Mouse (Mus musculus): ENCODE results near the gene Znfx1. TPM values are rescaled to one million over a fixed set of nuclear protein-coding genes. Genes with fewer than 3 reads are reported as not detected.

Znfx1 gene
- polyA plus RNA-seq (2015; fragmentation: Nextera tagmentation; extraction: Ambion mirVana) = 5.6 and 6.2 TPM in 2 replicates

DNA sequence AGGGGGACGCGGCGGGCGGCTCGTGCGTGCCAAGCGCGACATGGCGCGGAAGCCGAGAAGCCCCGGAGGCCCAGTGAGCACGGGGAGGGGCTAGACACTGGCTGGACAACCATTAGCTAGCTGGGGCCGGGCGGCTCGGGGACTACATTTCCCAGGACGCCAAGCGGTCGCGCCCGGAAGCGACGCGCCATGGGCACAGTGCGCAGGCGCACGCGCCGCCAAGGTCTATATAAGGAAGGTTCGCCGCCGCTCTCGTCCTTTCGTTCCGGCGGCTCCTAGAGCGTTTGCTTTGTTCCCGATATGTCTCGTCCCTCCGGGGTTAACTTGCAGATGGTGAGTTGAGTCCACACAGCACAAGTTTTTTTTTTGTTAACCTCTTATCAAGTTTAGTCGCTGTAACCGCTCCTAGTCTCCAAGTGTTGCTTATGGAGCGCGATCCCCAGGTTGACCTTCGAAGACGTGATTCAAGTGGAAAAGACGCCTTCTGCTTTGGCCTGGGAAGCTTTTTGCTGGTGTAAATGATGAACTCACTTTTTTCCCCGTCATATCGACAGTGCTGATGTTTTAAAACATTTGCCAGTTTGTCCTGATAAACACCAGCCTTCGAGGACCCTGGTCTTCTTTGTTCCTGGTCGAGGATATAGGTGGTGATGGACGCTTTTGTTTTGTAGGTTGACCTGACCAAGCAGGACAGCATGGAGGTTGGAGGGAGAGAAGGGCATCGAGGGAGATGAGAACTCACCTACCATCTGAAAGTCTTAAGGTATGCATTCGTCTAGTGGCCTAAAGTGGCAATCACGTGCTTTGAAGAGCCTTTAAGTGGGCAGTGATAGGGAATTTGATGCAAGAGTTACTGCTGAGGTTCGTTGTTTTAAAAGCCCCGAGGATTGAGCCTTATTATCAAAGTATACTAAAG lies at the start of gene Znfx1:
Gene Znfx1, minus strand, starts transcription at position 51 of the 916 bp plus-strand sequence.
- peak within 1 kb of the TSS; percentile 84 for H3K4me3 ChIP-seq
- H3K9me3 ChIP-seq (replicated peaks) = no peaks in the 10 kb centered on the region
- WGBS = under 1% methylated on average over 56 of the region's 57 CpGs
- peak within 1 kb of the TSS; percentile 89 for H3K9ac ChIP-seq
- peak within 1 kb of the TSS; percentile 79 for H3K4me2 ChIP-seq
- H3K4me1 ChIP-seq = peaks cover 42% of the 10 kb centered on the region
- peak within 1 kb of the TSS; percentile 88 for H3K27ac ChIP-seq
- H3K27me3 ChIP-seq = no peaks in the 10 kb centered on the region
- H3K36me3 ChIP-seq (ENCODE audit: poor library complexity, severe bottlenecking) = peaks cover 37% of the 10 kb centered on the region
- peak; percentile 94 for ATAC-seq

GRCm38 (mm10) chr2:167112259-167112658 lies 49.4 kb upstream of the Znfx1 start:
- peak; percentile 69 for ATAC-seq
- Histone ChIP-seq H3K4me1 (peaks cover 10% of the 10 kb centered on the region), H3K27me3 (no peaks in the 10 kb centered on the region), H3K4me2 (peak overlapping the region; percentile 3; the same call in 1 of the 2 replicates), H3K4me3 (no peak overlapping the region), H3K27ac (no peak overlapping the region), H3K9me3 (replicated peaks) (no peaks in the 10 kb centered on the region), H3K9ac (peak overlapping the region; percentile 26; the same call in 1 of the 2 replicates), H3K36me3 (ENCODE audit: poor library complexity, severe bottlenecking) (no peaks in the 10 kb centered on the region)
- WGBS = 15% methylated on average over 7 of the region's 7 CpGs

DNA sequence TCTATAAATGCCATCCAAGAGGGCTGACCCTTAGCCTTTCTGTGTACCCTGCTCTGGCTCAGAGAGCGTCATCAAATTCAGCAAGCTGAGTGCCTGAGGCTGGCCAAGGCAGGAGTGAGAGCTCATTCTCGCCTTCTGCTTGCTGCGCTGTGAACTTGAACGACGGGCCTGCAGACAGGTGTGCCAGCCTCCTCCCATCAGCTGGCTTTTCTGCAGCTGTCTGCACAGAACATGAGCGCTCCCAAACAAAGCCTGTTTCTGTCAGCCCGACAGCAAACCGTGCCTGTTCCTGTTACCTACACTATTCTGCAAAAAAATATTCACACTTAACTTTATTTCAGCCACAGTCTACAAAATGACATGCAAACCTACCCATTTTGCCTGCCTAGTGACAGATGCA lies 46.7 kb upstream of the Znfx1 start:
- ATAC-seq = no peak
- H3K4me2 ChIP-seq = no peak overlapping the region
- no peak overlapping the region for H3K9ac ChIP-seq
- H3K27me3 ChIP-seq = no peaks in the 10 kb centered on the region
- 84% methylated on average over 8 of the region's 8 CpGs for WGBS
- H3K9me3 ChIP-seq (replicated peaks) = no peaks in the 10 kb centered on the region
- H3K4me3 ChIP-seq = no peak overlapping the region
- H3K27ac ChIP-seq = no peak overlapping the region
- peaks cover 14% of the 10 kb centered on the region for H3K36me3 ChIP-seq (ENCODE audit: poor library complexity, severe bottlenecking)
- peaks cover 11% of the 10 kb centered on the region for H3K4me1 ChIP-seq

GRCm38 (mm10) chr2:167103546-167103945 lies 40.7 kb upstream of the Znfx1 start:
- Histone ChIP-seq H3K4me1 (peaks cover 11% of the 10 kb centered on the region; the same call in 1 of the 2 replicates), H3K4me2 (no peak overlapping the region), H3K27me3 (no peaks in the 10 kb centered on the region), H3K4me3 (no peak overlapping the region), H3K9me3 (replicated peaks) (no peaks in the 10 kb centered on the region), H3K27ac (peak overlapping the region; percentile 40; the same call in 1 of the 2 replicates), H3K36me3 (ENCODE audit: poor library complexity, severe bottlenecking) (peaks cover 15% of the 10 kb centered on the region), H3K9ac (no peak overlapping the region)
- 58% methylated on average over 7 of the region's 7 CpGs for WGBS
- ATAC-seq = no peak

GRCm38 (mm10) chr2:167101743-167102441 lies 39.1 kb upstream of the Znfx1 start:
- Histone ChIP-seq H3K27me3 (no peaks in the 10 kb centered on the region), H3K4me2 (no peak overlapping the region), H3K36me3 (ENCODE audit: poor library complexity, severe bottlenecking) (peaks cover 15% of the 10 kb centered on the region), H3K9me3 (replicated peaks) (no peaks in the 10 kb centered on the region), H3K27ac (no peak overlapping the region), H3K4me3 (no peak overlapping the region), H3K9ac (no peak overlapping the region), H3K4me1 (peaks cover 11% of the 10 kb centered on the region; the same call in 1 of the 2 replicates)
- WGBS = 88% methylated on average over 17 of the region's 17 CpGs
- ATAC-seq = no peak

DNA sequence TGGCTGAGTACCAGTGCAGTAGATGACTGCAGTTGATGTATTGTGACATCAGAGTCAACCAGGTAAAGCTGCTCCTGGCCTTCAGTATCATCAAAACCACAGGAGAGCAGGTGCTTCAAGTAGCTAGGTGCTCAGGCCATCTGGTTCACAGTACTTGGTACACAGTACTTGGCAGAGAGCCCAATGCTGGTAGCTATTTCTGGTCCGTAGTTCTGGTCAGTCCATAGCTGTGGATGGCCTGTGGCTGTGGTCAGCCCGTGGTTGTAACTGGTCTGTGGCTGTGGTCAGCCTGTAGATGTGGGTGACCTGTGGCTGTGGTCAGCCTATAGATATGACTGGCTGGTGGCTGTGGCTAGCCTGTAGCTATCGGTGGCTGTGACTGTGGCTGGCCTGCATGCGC lies 31.9 kb upstream of the Znfx1 start:
- 87% methylated on average over 4 of the region's 4 CpGs for WGBS

GRCm38 (mm10) chr2:167093171-167093900 lies 30.5 kb upstream of the Znfx1 start:
- Histone ChIP-seq H3K27me3 (no peaks in the 10 kb centered on the region), H3K4me2 (no peak overlapping the region), H3K9me3 (replicated peaks) (no peaks in the 10 kb centered on the region), H3K9ac (no peak overlapping the region), H3K4me1 (no peaks in the 10 kb centered on the region), H3K4me3 (no peak overlapping the region), H3K27ac (no peak overlapping the region), H3K36me3 (ENCODE audit: poor library complexity, severe bottlenecking) (no peaks in the 10 kb centered on the region)
- no peak for ATAC-seq
- WGBS = 94% methylated on average over 13 of the region's 13 CpGs

More for the DNA sequence above, 31.9 kb upstream of the Znfx1 start:
- no peak for ATAC-seq
- Histone ChIP-seq H3K4me1 (no peaks in the 10 kb centered on the region), H3K27me3 (no peaks in the 10 kb centered on the region), H3K27ac (no peak overlapping the region), H3K4me2 (no peak overlapping the region), H3K9ac (no peak overlapping the region), H3K9me3 (replicated peaks) (no peaks in the 10 kb centered on the region), H3K4me3 (no peak overlapping the region), H3K36me3 (ENCODE audit: poor library complexity, severe bottlenecking) (no peaks in the 10 kb centered on the region)

- 64% methylated on average over 1 of the region's 1 CpGs for WGBS
- no peak overlapping the region for H3K4me3 ChIP-seq
- no peak for ATAC-seq
- no peaks in the 10 kb centered on the region for H3K27me3 ChIP-seq
- no peaks in the 10 kb centered on the region for H3K4me1 ChIP-seq
- H3K9ac ChIP-seq = no peak overlapping the region
- no peaks in the 10 kb centered on the region for H3K9me3 ChIP-seq (replicated peaks)
- no peak overlapping the region for H3K27ac ChIP-seq
- no peak overlapping the region for H3K4me2 ChIP-seq
- no peaks in the 10 kb centered on the region for H3K36me3 ChIP-seq (ENCODE audit: poor library complexity, severe bottlenecking)
These were observed 27.5 kb upstream of the Znfx1 start for GRCm38 (mm10) chr2:167090271-167090670.

DNA sequence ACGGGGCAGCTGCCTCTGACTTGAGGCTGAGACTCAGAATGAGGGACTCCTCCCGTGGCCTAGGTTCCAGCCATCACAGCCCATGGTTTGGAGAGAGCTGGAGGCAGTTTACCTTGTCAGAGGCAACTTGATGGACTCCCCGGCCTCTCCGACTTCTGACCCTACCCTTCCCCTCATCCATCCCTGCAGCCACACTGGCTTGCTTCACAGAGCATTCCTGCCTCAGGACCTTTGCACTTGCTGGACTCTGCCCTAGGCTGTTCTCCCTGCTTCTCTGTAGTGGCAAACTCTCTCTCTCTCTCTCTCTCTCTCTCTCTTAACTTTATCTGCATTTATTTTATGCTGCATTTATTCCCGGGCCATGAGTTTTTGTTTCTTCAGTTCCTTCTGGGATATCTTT lies 24.0 kb upstream of the Znfx1 start:
- Histone ChIP-seq H3K9me3 (replicated peaks) (no peaks in the 10 kb centered on the region), H3K4me3 (no peak overlapping the region), H3K27me3 (no peaks in the 10 kb centered on the region), H3K27ac (no peak overlapping the region), H3K4me2 (no peak overlapping the region), H3K4me1 (peaks cover 2% of the 10 kb centered on the region; the same call in 1 of the 2 replicates), H3K36me3 (ENCODE audit: poor library complexity, severe bottlenecking) (no peaks in the 10 kb centered on the region), H3K9ac (no peak overlapping the region)
- no peak for ATAC-seq
- 84% methylated on average over 5 of the region's 5 CpGs for WGBS

- ATAC-seq = no peak
- Histone ChIP-seq H3K4me1 (peaks cover 7% of the 10 kb centered on the region), H3K9ac (no peak overlapping the region), H3K27ac (no peak overlapping the region), H3K4me3 (no peak overlapping the region), H3K36me3 (ENCODE audit: poor library complexity, severe bottlenecking) (no peaks in the 10 kb centered on the region), H3K9me3 (replicated peaks) (no peaks in the 10 kb centered on the region), H3K27me3 (no peaks in the 10 kb centered on the region), H3K4me2 (no peak overlapping the region)
- WGBS = 77% methylated on average over 11 of the region's 11 CpGs
These were observed 23.3 kb upstream of the Znfx1 start for GRCm38 (mm10) chr2:167086092-167086491.

DNA sequence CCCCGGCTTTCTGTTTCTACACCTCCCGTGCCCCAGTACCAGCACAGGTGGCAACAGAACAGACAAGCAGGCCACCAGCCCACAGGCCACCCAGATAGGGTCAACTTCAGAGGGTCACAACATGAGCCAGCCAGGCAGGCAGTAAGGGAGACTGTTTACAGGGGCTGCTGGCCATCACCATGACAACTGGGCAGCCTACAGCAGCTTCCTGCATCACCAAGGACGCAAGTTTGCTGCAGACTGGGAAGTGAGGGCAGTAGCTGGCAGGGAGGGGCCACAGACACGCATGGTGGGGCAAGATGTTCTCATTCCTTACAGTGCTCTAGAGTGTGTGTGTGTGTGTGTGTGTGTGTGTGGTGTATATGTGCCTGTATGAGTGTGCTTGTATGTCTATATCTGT lies 18.8 kb upstream of the Znfx1 start:
- peak; percentile 51; the same call in 1 of the 2 replicates for ATAC-seq
- Histone ChIP-seq H3K9ac (no peak overlapping the region), H3K27me3 (no peaks in the 10 kb centered on the region), H3K9me3 (replicated peaks) (no peaks in the 10 kb centered on the region), H3K4me3 (no peak overlapping the region), H3K4me2 (no peak overlapping the region), H3K36me3 (ENCODE audit: poor library complexity, severe bottlenecking) (no peaks in the 10 kb centered on the region), H3K4me1 (peaks cover 25% of the 10 kb centered on the region), H3K27ac (no peak overlapping the region)
- WGBS = 38% methylated on average over 4 of the region's 4 CpGs

All from forebrain, embryonic 13.5 days (tissue).